Mouse (Mus musculus) embryonic fibroblast, embryonic 13.5 days (primary cell): Measurements from ENCODE around the gene Tenm4.

Experiments
- CTCF ChIP-seq: IDR thresholded peaks from 2 replicates; pipeline ENCODE4 v1.5.1; 2011; ENCODE audit warnings: mild to moderate bottlenecking, control low read depth, low read length, moderate library complexity, borderline replicate concordance; ENCODE audit not compliant: insufficient read depth
- POLR2A ChIP-seq: IDR thresholded peaks from 2 replicates; pipeline ENCODE4 v1.6.1; 2011; ENCODE audit warnings: low read depth, mild to moderate bottlenecking, control low read depth, low read length, moderate library complexity

DNA sequence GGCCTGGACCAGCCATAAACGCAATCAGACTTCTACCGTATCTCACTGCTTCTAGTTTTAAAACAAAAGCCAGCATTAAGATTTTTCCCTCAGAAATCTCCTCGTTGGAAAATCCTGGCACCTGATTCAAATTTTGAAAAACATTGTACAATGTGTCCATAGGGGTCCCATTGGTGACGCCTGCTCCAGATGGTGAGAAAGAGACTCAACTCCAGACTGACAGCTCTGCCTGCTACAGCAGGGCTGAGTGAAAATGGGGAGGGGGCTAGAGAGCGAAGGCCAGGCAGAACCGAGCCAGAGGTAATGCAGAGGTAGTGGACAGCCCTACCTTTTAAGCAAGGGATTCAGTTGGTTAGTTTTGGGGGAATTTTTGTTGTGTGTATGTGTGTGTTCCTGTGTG, 589.2 kb downstream of the Tenm4 start:
- TF ChIP-seq CTCF (no peak), POLR2A (no peak)
